Mouse (Mus musculus) intestine, postnatal 0 days (tissue): ENCODE data around the gene Exd1. TPM values are rescaled to one million over a fixed set of nuclear protein-coding genes. Genes with fewer than 3 reads are reported as not detected.

Source experiments
- ATAC-seq: fragments of 200-750 bp; cut with Nextera tagmentation; 2 replicates; pipeline ENCODE4 v1.8.0; 2017; ENCODE audit warnings: mild to moderate bottlenecking, moderate TSS enrichment, moderate library complexity
- H3K27ac ChIP-seq: fragments of 300-500 bp; sonication (generic); 2 replicates; pipeline ENCODE4 v1.5.1; 2014; ENCODE audit warnings: mild to moderate bottlenecking, low read depth, low read length, moderate library complexity
- H3K27me3 ChIP-seq: fragments of 300-500 bp; sonication (generic); replicated peaks from 2 replicates; pipeline ENCODE4 v1.6.1; 2014; ENCODE audit warnings: low read length, mixed read lengths; ENCODE audit not compliant: control insufficient read depth, insufficient read depth
- H3K36me3 ChIP-seq: fragments of 300-500 bp; sonication (generic); 2 replicates; pipeline ENCODE4 v1.6.1; 2014; ENCODE audit warnings: mild to moderate bottlenecking, moderate library complexity; ENCODE audit not compliant: control insufficient read depth, insufficient read depth
- H3K4me1 ChIP-seq: fragments of 300-500 bp; sonication (generic); replicated peaks from 2 replicates; pipeline ENCODE4 v1.6.1; 2014; ENCODE audit warnings: antibody characterized with exemption, low read length, mixed read lengths; ENCODE audit not compliant: control insufficient read depth, insufficient read depth
- H3K4me2 ChIP-seq: fragments of 300-500 bp; sonication (generic); replicated peaks from 2 replicates; pipeline ENCODE4 v1.6.1; 2014; ENCODE audit warnings: low read depth, mild to moderate bottlenecking, moderate library complexity
- H3K4me3 ChIP-seq: fragments of 300-500 bp; sonication (generic); 2 replicates; pipeline ENCODE4 v1.5.1; 2014; ENCODE audit warnings: low read depth, low read length
- H3K9ac ChIP-seq: fragments of 300-500 bp; sonication (generic); 2 replicates; pipeline ENCODE4 v1.6.1; 2014; ENCODE audit warnings: mild to moderate bottlenecking, low read depth, low read length
- H3K9me3 ChIP-seq: fragments of 300-500 bp; sonication (generic); 2 replicates; pipeline ENCODE4 v1.6.1; 2016; ENCODE audit warnings: mixed run types; ENCODE audit not compliant: control insufficient read depth
- CTCF ChIP-seq: sonication (generic); IDR thresholded peaks from 2 replicates; pipeline ENCODE4 v1.5.1; 2016; ENCODE audit warnings: low read depth, mild to moderate bottlenecking, control low read depth, antibody characterized with exemption, moderate library complexity
- WGBS: fragments of 180-500 bp; shearing (Covaris S2); extraction: QIAGEN DNeasy Blood & Tissue Kit; methylation state at CpG from one replicate; pipeline ENCODE4 v1.1.7; 2014; 5-methylcytosine and 5-hydroxymethylcytosine counted together
- polyA plus RNA-seq: library from polyadenylated mRNA; unstranded; fragments of >200 nt; fragmentation: Nextera tagmentation; extraction: Ambion mirVana; gene quantifications from 2 replicates; pipeline ENCODE4 v1.2.1, GENCODE M21; 2015

Exd1 gene
- polyA plus RNA-seq, result 0.38 TPM in 2 replicates

- Histone ChIP-seq H3K4me1 (no peaks in the 10 kb centered on the region; the same call in none of the 2 replicates), H3K27me3 (no peaks in the 10 kb centered on the region), H3K9ac (peak within 1 kb of the TSS; percentile 79), H3K36me3 (no peaks in the 10 kb centered on the region), H3K9me3 (no peaks in the 10 kb centered on the region), H3K4me2 (peak within 1 kb of the TSS; percentile 77), H3K4me3 (peak within 1 kb of the TSS; percentile 84), H3K27ac (peak within 1 kb of the TSS; percentile 87)
- peak; percentile 26; the same call in 1 of the 2 replicates for TF ChIP-seq CTCF
- WGBS, result under 1% methylated on average over 57 of the region's 57 CpGs
- peak; percentile 98 for ATAC-seq
Measured at GRCm38 (mm10) chr2:119547522-119548370, at the start of gene Exd1, which contains the start of gene Chp1. Exd1 (minus strand) TSS chr2:119547627. Chp1 (plus strand) TSS chr2:119547697.

- Histone ChIP-seq H3K9ac (no peak overlapping the region), H3K36me3 (peaks cover 39% of the 10 kb centered on the region), H3K4me1 (0 out of 2 replicates have a peak, but pooled peaks cover 9% of the 10 kb centered on the region), H3K27me3 (no peaks in the 10 kb centered on the region), H3K4me3 (no peak overlapping the region), H3K4me2 (no peak overlapping the region), H3K27ac (no peak overlapping the region), H3K9me3 (no peaks in the 10 kb centered on the region)
- WGBS, result 85% methylated on average over 8 of the region's 8 CpGs
- no peak for TF ChIP-seq CTCF
- no peak for ATAC-seq
Measured at GRCm38 (mm10) chr2:119596781-119597330, 49.4 kb upstream of the Exd1 start.

GRCm38 (mm10) chr2:119595308-119595707 is 47.9 kb upstream of the Exd1 start:
- Histone ChIP-seq H3K27ac (no peak overlapping the region), H3K27me3 (no peaks in the 10 kb centered on the region), H3K4me3 (peak overlapping the region; percentile 88), H3K9me3 (no peaks in the 10 kb centered on the region), H3K4me2 (peak overlapping the region; percentile 64), H3K4me1 (0 out of 2 replicates have a peak, but pooled peaks cover 2% of the 10 kb centered on the region), H3K36me3 (peaks cover 33% of the 10 kb centered on the region), H3K9ac (peak overlapping the region; percentile 94)
- 18% methylated on average over 4 of the region's 4 CpGs for WGBS
- no peak for ATAC-seq
- TF ChIP-seq CTCF, result no peak

GRCm38 (mm10) chr2:119594113-119594981 is 46.9 kb upstream of the Exd1 start:
- ATAC-seq, result peak; percentile 93

GRCm38 (mm10) chr2:119593765-119594112 is 46.3 kb upstream of the Exd1 start:
- Histone ChIP-seq H3K4me2 (peak overlapping the region; percentile 64), H3K9me3 (no peaks in the 10 kb centered on the region), H3K36me3 (peaks cover 22% of the 10 kb centered on the region), H3K27me3 (no peaks in the 10 kb centered on the region), H3K27ac (peak overlapping the region; percentile 94), H3K9ac (0 out of 2 replicates have a peak overlapping the region, but pooled peaks have one; percentile 35), H3K4me3 (peak overlapping the region; percentile 88), H3K4me1 (0 out of 2 replicates have a peak, but pooled peaks cover 2% of the 10 kb centered on the region)
- WGBS, result 4% methylated on average over 7 of the region's 7 CpGs
- peak; percentile 60 for ATAC-seq
- TF ChIP-seq CTCF, result peak; percentile 11; the same call in 1 of the 2 replicates

More at GRCm38 (mm10) chr2:119594113-119594981, 46.9 kb upstream of the Exd1 start:
- Histone ChIP-seq H3K36me3 (peaks cover 27% of the 10 kb centered on the region), H3K4me1 (0 out of 2 replicates have a peak, but pooled peaks cover 2% of the 10 kb centered on the region), H3K4me3 (peak overlapping the region; percentile 88), H3K9ac (peak overlapping the region; percentile 94), H3K9me3 (no peaks in the 10 kb centered on the region), H3K27me3 (no peaks in the 10 kb centered on the region), H3K27ac (peak overlapping the region; percentile 94), H3K4me2 (peak overlapping the region; percentile 64)
- TF ChIP-seq CTCF, result peak; percentile 1; the same call in 1 of the 2 replicates
- under 1% methylated on average over 61 of the region's 61 CpGs for WGBS
